ENCODE assay signal across 17 mouse cellular contexts in the genomic region with DNA sequence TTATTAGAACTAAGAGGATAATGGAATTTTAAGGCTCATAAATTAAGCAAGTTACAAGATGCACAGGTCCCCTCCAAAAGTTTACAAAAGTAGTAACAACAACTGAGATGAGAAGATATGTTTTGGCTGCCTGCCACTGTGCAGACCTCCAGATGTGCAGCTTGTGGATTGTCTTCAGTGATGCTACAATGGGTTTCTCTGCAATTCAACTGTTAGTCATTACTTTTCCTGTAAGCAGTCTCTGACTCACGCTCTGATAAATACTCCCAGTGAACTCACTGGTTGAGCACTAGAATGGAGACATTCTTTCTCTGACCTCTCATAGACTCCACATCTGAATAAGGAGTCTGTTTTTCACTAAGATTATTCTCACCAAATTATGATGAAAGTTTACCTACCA.
A peak's percentile ranks its signal among the peaks of the same experiment; 100 is the strongest.
DNase-seq lines count a peak whose midpoint lies in the region.
"Had no signal": no experiment of that assay in that cellular context is flagged by ENCODE, and none has a peak within 500 bp of the region (broad histone marks: within the 10 kb centered on the region; RNA-seq: fewer than 3 reads in every experiment).

No protein-coding gene starts in this region.

- DNase-seq in 3134 (ENCODE audit: extremely low read depth, insufficient read length, low spot score), result peak; percentile 43
- DNase-seq in 3T3-L1 (ENCODE audit: low read depth, low spot score), result peak; percentile 95
- peak; percentile 80 for DNase-seq in Muller cell, postnatal 12 days (ENCODE audit: inconsistent ontology term)
- peak; percentile 59 for DNase-seq in fibroblast of lung, adult 2 months (ENCODE audit: low read depth)
- no peak for DNase-seq in thymus, adult 18-20 months
- no peak for DNase-seq in cerebellum, adult 9-10 months
- DNase-seq in kidney, postnatal 4 days, result no peak
- DNase-seq: adrenal gland, adult 2 months; adrenal gland, postnatal 25 days; cerebellum, adult 2 months; cerebellum, postnatal 14 days; embryo, embryonic 11 days; gastrocnemius, postnatal 36 days; heart, adult 18-20 months; heart, postnatal 10 days; heart, postnatal 4 days; kidney, adult 11 months had no signal

Comparison
In these comparisons a context has a peak if more than half of its experiments do, and no peak if none do; other contexts are left out.
1. DNase-seq: peak in 3134 (single experiment), 3T3-L1 (single experiment), Muller cell, postnatal 12 days (single experiment) and fibroblast of lung, adult 2 months (single experiment); none in thymus, adult 18-20 months (0 of 2), cerebellum, adult 9-10 months (single experiment) and kidney, postnatal 4 days (0 of 2).